Mouse (Mus musculus): ENCODE measurements around the gene Gm45808.
A peak's percentile ranks its signal among the peaks of the same experiment; 100 is the strongest.
"Not testable (repeated sequence)": the region's sequence is repeated elsewhere in the genome, so short reads cannot be mapped to it uniquely, and the experiment has no call there.

The Gm45808 gene

GRCm38 (mm10) chr7:45470869-45471268 lies 15.7 kb downstream of the Gm45808 start:
- peak; percentile 64 to 72 for DNase-seq (ENCODE audit: low spot score in 2 of 2)

GRCm38 (mm10) chr7:45467090-45467670 lies 19.4 kb downstream of the Gm45808 start:
- DNase-seq (ENCODE audit: low spot score in 2 of 2) = no peak

GRCm38 (mm10) chr7:45466283-45467089 lies 20.1 kb downstream of the Gm45808 start, which contains the start of gene Bax:
Bax (minus strand) TSS chr7:45466898.
- peak; percentile 86 to 93 for DNase-seq (ENCODE audit: low spot score in 2 of 2)

- DNase-seq (ENCODE audit: low spot score in 2 of 2) = no peak
These were observed 21.1 kb downstream of the Gm45808 start for GRCm38 (mm10) chr7:45465549-45465948.

- DNase-seq (ENCODE audit: low spot score in 2 of 2) = no peak
These were observed 21.5 kb downstream of the Gm45808 start for GRCm38 (mm10) chr7:45465112-45465511.

- DNase-seq (ENCODE audit: low spot score in 2 of 2) = no peak
These were observed 22.4 kb downstream of the Gm45808 start for GRCm38 (mm10) chr7:45463987-45464778.

GRCm38 (mm10) chr7:45462868-45463267 lies 23.7 kb downstream of the Gm45808 start:
- not testable (repeated sequence) for DNase-seq (ENCODE audit: low spot score in 2 of 2)

- DNase-seq (ENCODE audit: low spot score in 2 of 2) = no peak
These were observed 24.3 kb downstream of the Gm45808 start for GRCm38 (mm10) chr7:45462325-45462724.

- DNase-seq (ENCODE audit: low spot score in 2 of 2) = no peak
These were observed 24.8 kb downstream of the Gm45808 start for GRCm38 (mm10) chr7:45461781-45462180.

GRCm38 (mm10) chr7:45461326-45461725 lies 25.3 kb downstream of the Gm45808 start:
- DNase-seq (ENCODE audit: low spot score in 2 of 2) = no peak

- DNase-seq (ENCODE audit: low spot score in 2 of 2) = no peak
These were observed 25.7 kb downstream of the Gm45808 start for GRCm38 (mm10) chr7:45460860-45461314.

GRCm38 (mm10) chr7:45460377-45460776 lies 26.2 kb downstream of the Gm45808 start:
- no peak for DNase-seq (ENCODE audit: low spot score in 2 of 2)

- DNase-seq (ENCODE audit: low spot score in 2 of 2) = peak; percentile 88 to 93
These were observed 27.0 kb downstream of the Gm45808 start, which contains the start of gene Ftl1 for GRCm38 (mm10) chr7:45459564-45460140. Ftl1 (minus strand) TSS chr7:45459884.

GRCm38 (mm10) chr7:45458748-45459563 lies 27.7 kb downstream of the Gm45808 start:
- DNase-seq (ENCODE audit: low spot score in 2 of 2) = peak in 1 of 2 experiments; percentile 62

GRCm38 (mm10) chr7:45457204-45458060 lies 29.2 kb downstream of the Gm45808 start:
- no peak for DNase-seq (ENCODE audit: low spot score in 2 of 2)

- DNase-seq (ENCODE audit: low spot score in 2 of 2) = no peak
These were observed 29.8 kb downstream of the Gm45808 start for GRCm38 (mm10) chr7:45456721-45457203.

GRCm38 (mm10) chr7:45455932-45456696 lies 30.5 kb downstream of the Gm45808 start:
- DNase-seq (ENCODE audit: low spot score in 2 of 2) = no peak

- DNase-seq (ENCODE audit: low spot score in 2 of 2) = no peak
These were observed 31.6 kb downstream of the Gm45808 start for GRCm38 (mm10) chr7:45454971-45455370.

Data from frontal cortex, postnatal 25 days (tissue).